Mouse (Mus musculus): Measurements from ENCODE around the gene Cyp27b1. TPM values are rescaled to one million over a fixed set of nuclear protein-coding genes. Genes with fewer than 3 reads are reported as not detected.

The Cyp27b1 gene
- polyA plus RNA-seq (2015; fragmentation: Nextera tagmentation; extraction: Ambion mirVana): 0.12 and 0.28 TPM in 2 replicates

DNA sequence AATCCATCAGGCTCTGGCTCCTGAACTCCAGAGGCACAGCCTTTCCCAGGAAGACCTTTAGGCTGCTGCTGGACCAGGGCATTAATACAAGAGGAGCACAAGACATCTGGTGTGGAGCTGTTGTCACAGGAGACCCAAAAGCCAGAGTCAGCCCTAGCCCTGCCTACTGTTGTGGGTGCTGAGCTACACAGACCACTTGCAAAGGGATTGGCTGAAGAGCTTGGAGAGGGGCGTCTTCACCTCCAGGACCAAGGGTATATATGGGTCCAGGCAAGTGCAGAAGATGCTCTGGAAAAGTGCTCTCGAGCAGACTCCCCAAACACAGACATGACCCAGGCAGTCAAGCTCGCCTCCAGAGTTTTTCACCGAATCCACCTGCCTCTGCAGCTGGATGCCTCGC is at the start of gene Cyp27b1:
Cyp27b1 (plus strand) TSS at position 297 of the 400 bp plus-strand sequence.
- Histone ChIP-seq H3K4me2 (no peak within 1 kb of the TSS), H3K27me3 (peaks cover 61% of the 10 kb centered on the region), H3K4me1 (replicated peaks) (peaks cover 10% of the 10 kb centered on the region), H3K9me3 (no peaks in the 10 kb centered on the region), H3K27ac (replicated peaks) (no peak within 1 kb of the TSS), H3K4me3 (no peak within 1 kb of the TSS), H3K36me3 (peaks cover 4% of the 10 kb centered on the region; the same call in 1 of the 2 replicates), H3K9ac (no peak within 1 kb of the TSS)
- 32% methylated on average over 5 of the region's 5 CpGs for WGBS
- no peak for ATAC-seq (ENCODE audit: low read depth)

DNA sequence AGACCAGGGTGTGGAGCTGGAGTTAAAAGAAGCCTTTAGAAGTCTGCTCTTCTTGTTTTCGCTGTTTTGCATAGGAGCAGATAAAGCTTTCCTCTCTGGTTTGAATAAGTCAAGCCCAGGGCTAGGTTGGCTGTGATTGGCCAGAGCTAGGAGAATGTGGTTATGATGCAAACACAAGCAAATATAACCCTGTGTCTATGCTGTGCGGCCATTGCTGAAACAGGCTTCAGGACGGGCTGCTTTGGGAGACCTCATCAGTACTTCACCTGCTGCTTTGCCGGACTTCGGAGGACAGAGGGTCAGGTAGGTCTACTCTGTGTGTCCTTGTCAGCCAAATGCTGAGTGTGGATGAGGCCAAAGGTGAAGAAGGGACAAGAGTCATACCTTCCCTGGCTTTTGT is 47.5 kb upstream of the Cyp27b1 start, which contains the start of gene Avil:
Avil (plus strand) TSS at position 181 of the 400 bp plus-strand sequence.
- peaks cover 42% of the 10 kb centered on the region for H3K36me3 ChIP-seq
- H3K9me3 ChIP-seq: no peaks in the 10 kb centered on the region
- no peak within 1 kb of the TSS for H3K4me3 ChIP-seq
- no peak within 1 kb of the TSS for H3K9ac ChIP-seq
- H3K4me1 ChIP-seq (replicated peaks): no peaks in the 10 kb centered on the region
- WGBS: 88% methylated on average over 5 of the region's 5 CpGs
- H3K27ac ChIP-seq (replicated peaks): no peak within 1 kb of the TSS
- H3K27me3 ChIP-seq: no peaks in the 10 kb centered on the region
- no peak for ATAC-seq (ENCODE audit: low read depth)
- no peak within 1 kb of the TSS for H3K4me2 ChIP-seq

DNA sequence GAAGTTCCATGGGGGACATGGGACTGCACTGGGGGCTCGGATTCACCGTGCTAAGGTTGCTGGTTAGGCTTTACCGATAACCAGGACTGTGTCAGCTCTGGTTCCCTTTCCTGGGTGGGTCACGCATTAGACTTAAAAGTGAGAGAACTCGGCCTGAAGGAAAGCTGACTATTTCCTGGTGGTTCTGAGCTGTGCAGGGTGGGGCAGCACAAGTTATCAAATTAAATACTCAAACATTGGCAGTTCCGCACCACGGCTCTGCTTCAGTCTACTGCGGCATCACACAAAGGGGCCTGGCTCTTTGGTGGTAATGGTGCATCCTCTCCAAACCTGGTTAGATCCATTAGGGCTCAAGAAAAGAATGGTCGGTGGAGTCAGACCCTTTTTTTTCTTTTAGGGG is 46.8 kb upstream of the Cyp27b1 start:
- WGBS: 90% methylated on average over 9 of the region's 9 CpGs
- Histone ChIP-seq H3K36me3 (peaks cover 35% of the 10 kb centered on the region), H3K9ac (no peak overlapping the region), H3K4me3 (no peak overlapping the region), H3K27me3 (no peaks in the 10 kb centered on the region), H3K9me3 (no peaks in the 10 kb centered on the region), H3K27ac (replicated peaks) (no peak overlapping the region), H3K4me2 (no peak overlapping the region), H3K4me1 (replicated peaks) (no peaks in the 10 kb centered on the region)
- no peak for ATAC-seq (ENCODE audit: low read depth)

DNA sequence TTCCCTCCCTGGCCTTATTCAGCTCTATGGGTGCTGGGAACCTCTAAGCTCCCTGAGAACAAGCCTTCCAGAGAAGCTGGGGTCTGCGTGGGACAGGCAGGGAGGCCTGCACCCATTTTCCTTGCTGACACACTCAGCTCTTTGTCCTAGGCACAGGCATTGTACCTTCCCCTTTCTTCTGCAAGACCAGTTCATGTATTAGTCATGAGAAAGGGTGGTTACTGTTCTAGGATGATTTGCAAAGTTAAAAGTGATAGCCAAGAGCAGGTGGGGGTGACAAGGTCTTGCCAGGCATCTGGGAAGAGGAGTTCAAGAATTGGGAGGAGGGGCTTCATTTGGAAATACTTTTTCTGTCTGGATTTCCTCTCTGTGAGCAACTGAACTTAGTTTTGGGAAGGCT is 46.0 kb upstream of the Cyp27b1 start:
- no peak overlapping the region for H3K4me3 ChIP-seq
- no peaks in the 10 kb centered on the region for H3K27me3 ChIP-seq
- H3K4me2 ChIP-seq: no peak overlapping the region
- H3K27ac ChIP-seq (replicated peaks): no peak overlapping the region
- ATAC-seq (ENCODE audit: low read depth): no peak
- no peaks in the 10 kb centered on the region for H3K4me1 ChIP-seq (replicated peaks)
- no peak overlapping the region for H3K9ac ChIP-seq
- no peaks in the 10 kb centered on the region for H3K9me3 ChIP-seq
- H3K36me3 ChIP-seq: peaks cover 35% of the 10 kb centered on the region
- WGBS: 55% methylated on average over 1 of the region's 1 CpGs

- WGBS: 90% methylated on average over 5 of the region's 5 CpGs
- Histone ChIP-seq H3K9ac (no peak overlapping the region), H3K27ac (replicated peaks) (no peak overlapping the region), H3K4me3 (no peak overlapping the region), H3K27me3 (no peaks in the 10 kb centered on the region), H3K9me3 (no peaks in the 10 kb centered on the region), H3K4me1 (replicated peaks) (no peaks in the 10 kb centered on the region), H3K4me2 (no peak overlapping the region), H3K36me3 (peaks cover 28% of the 10 kb centered on the region)
- no peak for ATAC-seq (ENCODE audit: low read depth)
These were observed 45.3 kb upstream of the Cyp27b1 start for GRCm38 (mm10) chr10:127002765-127003164.

DNA sequence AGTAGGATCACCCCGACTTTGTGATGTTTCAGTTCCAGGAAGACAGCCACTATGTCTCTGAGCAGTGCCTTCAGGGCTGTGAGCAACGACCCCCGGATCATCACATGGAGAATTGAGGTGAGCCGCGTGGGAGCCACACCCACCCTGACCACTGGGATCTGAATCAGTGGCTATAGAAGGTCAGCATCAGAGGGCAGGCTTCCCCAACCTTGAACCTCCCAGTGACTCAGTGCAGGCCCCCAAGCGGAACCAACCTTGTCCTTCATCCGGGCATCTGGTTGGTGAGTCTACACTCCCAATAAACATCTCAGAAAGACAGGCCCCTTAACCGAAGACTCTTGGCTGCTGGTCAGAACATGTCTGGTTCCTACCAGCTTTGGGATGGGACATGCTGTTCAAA is 44.7 kb upstream of the Cyp27b1 start:
- Histone ChIP-seq H3K27ac (replicated peaks) (no peak overlapping the region), H3K27me3 (no peaks in the 10 kb centered on the region)
- WGBS: 90% methylated on average over 8 of the region's 8 CpGs

GRCm38 (mm10) chr10:127003806-127004205 is 44.2 kb upstream of the Cyp27b1 start:
- H3K27ac ChIP-seq (replicated peaks): no peak overlapping the region
- peaks cover 17% of the 10 kb centered on the region for H3K36me3 ChIP-seq
- no peaks in the 10 kb centered on the region for H3K27me3 ChIP-seq
- no peaks in the 10 kb centered on the region for H3K9me3 ChIP-seq
- H3K4me2 ChIP-seq: no peak overlapping the region
- H3K4me1 ChIP-seq (replicated peaks): no peaks in the 10 kb centered on the region
- no peak overlapping the region for H3K4me3 ChIP-seq
- WGBS: 75% methylated on average over 7 of the region's 7 CpGs
- H3K9ac ChIP-seq: no peak overlapping the region
- no peak for ATAC-seq (ENCODE audit: low read depth)

More for the DNA sequence above, 44.7 kb upstream of the Cyp27b1 start:
- Histone ChIP-seq H3K36me3 (peaks cover 22% of the 10 kb centered on the region), H3K4me2 (no peak overlapping the region), H3K4me1 (replicated peaks) (no peaks in the 10 kb centered on the region), H3K9ac (no peak overlapping the region), H3K9me3 (no peaks in the 10 kb centered on the region), H3K4me3 (no peak overlapping the region)
- ATAC-seq (ENCODE audit: low read depth): no peak

DNA sequence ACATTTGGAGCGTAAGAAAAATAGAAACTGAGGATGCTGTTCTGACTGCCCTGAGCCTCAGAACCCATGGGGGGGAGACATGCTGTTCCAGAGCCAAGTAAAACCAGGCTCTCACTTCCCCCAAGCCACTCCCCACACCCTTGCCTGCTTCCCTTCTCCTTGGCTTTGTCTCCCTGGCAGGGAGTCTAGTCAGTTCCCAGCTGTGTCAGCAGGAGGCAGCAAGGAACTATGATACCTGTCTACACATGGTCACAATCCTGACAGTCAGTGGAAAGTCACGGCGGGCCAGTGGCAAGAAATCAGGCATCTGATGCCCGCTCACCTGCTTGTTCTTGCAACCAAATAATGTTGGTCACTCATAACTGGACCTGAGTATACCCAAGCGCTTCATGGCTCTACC is 31.6 kb upstream of the Cyp27b1 start:
- Histone ChIP-seq H3K27ac (replicated peaks) (no peak overlapping the region), H3K36me3 (peaks cover 11% of the 10 kb centered on the region; the same call in 1 of the 2 replicates), H3K9me3 (no peaks in the 10 kb centered on the region), H3K27me3 (no peaks in the 10 kb centered on the region), H3K9ac (no peak overlapping the region), H3K4me2 (no peak overlapping the region), H3K4me3 (no peak overlapping the region), H3K4me1 (replicated peaks) (no peaks in the 10 kb centered on the region)
- ATAC-seq (ENCODE audit: low read depth): no peak
- whole genome bisulfite sequencing: 63% methylated on average over 5 of the region's 5 CpGs

DNA sequence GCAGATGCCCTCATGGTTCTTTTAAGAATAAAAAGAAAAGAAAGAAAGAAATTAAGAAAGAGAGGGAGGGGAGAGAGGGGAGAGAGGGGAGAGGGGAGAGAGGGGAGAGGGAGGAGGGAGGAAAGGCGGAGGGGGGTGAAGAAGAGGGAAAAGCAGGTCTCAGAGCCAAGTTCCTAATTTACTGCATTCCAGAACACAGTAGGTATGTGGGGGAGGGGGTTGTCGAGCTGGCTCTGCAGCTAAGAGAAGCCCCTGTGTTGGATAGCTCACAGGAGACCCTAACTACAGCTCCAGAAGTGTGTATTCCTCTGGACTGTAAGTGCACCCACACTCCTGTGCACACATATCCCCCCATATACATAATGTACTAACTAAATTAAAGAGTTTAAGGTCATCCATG is 31.0 kb upstream of the Cyp27b1 start:
- ATAC-seq (ENCODE audit: low read depth): no peak
- Histone ChIP-seq H3K27me3 (no peaks in the 10 kb centered on the region), H3K9me3 (no peaks in the 10 kb centered on the region), H3K4me1 (replicated peaks) (no peaks in the 10 kb centered on the region), H3K36me3 (peaks cover 16% of the 10 kb centered on the region), H3K4me3 (no peak overlapping the region), H3K27ac (replicated peaks) (no peak overlapping the region), H3K4me2 (no peak overlapping the region), H3K9ac (no peak overlapping the region)
- WGBS: 19% methylated on average over 2 of the region's 2 CpGs

- H3K27ac ChIP-seq (replicated peaks): no peak overlapping the region
- H3K4me3 ChIP-seq: no peak overlapping the region
- no peaks in the 10 kb centered on the region for H3K4me1 ChIP-seq (replicated peaks)
- peaks cover 28% of the 10 kb centered on the region for H3K36me3 ChIP-seq
- ATAC-seq (ENCODE audit: low read depth): no peak
- H3K9me3 ChIP-seq: no peaks in the 10 kb centered on the region
- 75% methylated on average over 16 of the region's 16 CpGs for WGBS
- no peak overlapping the region for H3K9ac ChIP-seq
- H3K27me3 ChIP-seq: no peaks in the 10 kb centered on the region
- H3K4me2 ChIP-seq: no peak overlapping the region
These were observed 29.6 kb upstream of the Cyp27b1 start for GRCm38 (mm10) chr10:127018422-127018821.

GRCm38 (mm10) chr10:127030336-127031296 is 17.4 kb upstream of the Cyp27b1 start, which contains the start of gene Tsfm:
Tsfm (minus strand) TSS chr10:127030840.
- Histone ChIP-seq H3K4me1 (replicated peaks) (peaks cover 12% of the 10 kb centered on the region), H3K27ac (replicated peaks) (peak within 1 kb of the TSS; percentile 78), H3K9me3 (no peaks in the 10 kb centered on the region), H3K27me3 (no peaks in the 10 kb centered on the region), H3K36me3 (peaks cover 36% of the 10 kb centered on the region), H3K4me3 (peak within 1 kb of the TSS; percentile 83), H3K9ac (peak within 1 kb of the TSS; percentile 92), H3K4me2 (peak within 1 kb of the TSS; percentile 91)
- peak; percentile 87 for ATAC-seq (ENCODE audit: low read depth)
- 6% methylated on average over 56 of the region's 56 CpGs for WGBS

DNA sequence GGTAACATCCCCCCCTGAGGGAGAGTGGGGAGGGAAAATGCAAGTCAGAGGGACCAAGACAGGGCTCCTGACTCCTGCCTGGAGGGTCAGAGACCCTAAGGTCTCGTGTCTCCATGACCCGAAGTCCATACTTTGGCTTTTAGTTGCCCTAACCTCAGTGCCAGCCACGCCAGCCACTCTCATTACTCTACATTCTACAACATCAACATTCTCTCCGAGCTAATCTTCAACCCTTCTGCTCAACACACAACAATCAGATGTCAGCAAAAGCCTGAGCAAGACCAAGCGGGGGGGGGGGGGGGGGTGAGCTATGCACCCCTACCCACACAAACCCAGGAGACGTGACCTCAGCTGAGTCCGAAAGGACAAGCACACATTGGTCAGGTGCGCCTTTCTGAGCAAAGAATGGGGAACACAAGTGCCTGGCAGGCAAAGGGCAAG is 14.7 kb upstream of the Cyp27b1 start:
- Histone ChIP-seq H3K4me3 (no peak overlapping the region), H3K27ac (replicated peaks) (no peak overlapping the region), H3K9ac (no peak overlapping the region), H3K4me1 (replicated peaks) (peaks cover 12% of the 10 kb centered on the region), H3K4me2 (no peak overlapping the region), H3K36me3 (peaks cover 9% of the 10 kb centered on the region), H3K9me3 (no peaks in the 10 kb centered on the region), H3K27me3 (no peaks in the 10 kb centered on the region)
- no peak for ATAC-seq (ENCODE audit: low read depth)
- WGBS: 76% methylated on average over 8 of the region's 8 CpGs
